Mouse (Mus musculus) 3134 (cell line): Measurements from ENCODE around the gene Spaca9.
A peak's percentile ranks its signal among the peaks of the same experiment; 100 is the strongest.

Experiments used
- DNase-seq: peaks from one replicate; pipeline ENCODE4 v3.0.0-alpha.2; 2011; ENCODE audit warnings: low spot score; ENCODE audit not compliant: insufficient read length; ENCODE audit errors: extremely low read depth

Gene Spaca9

GRCm38 (mm10) chr2:28671438-28671837 is 28.1 kb downstream of the Spaca9 start:
- DNase-seq: no peak

- DNase-seq: no peak
Measured at GRCm38 (mm10) chr2:28665818-28666217, 33.7 kb downstream of the Spaca9 start.

- no peak for DNase-seq
Measured at GRCm38 (mm10) chr2:28662891-28663290, 36.6 kb downstream of the Spaca9 start.

- no peak for DNase-seq
Measured at GRCm38 (mm10) chr2:28656216-28656615, 43.3 kb downstream of the Spaca9 start.

GRCm38 (mm10) chr2:28654295-28654694 is 45.2 kb downstream of the Spaca9 start:
- no peak for DNase-seq

- DNase-seq: no peak
Measured at GRCm38 (mm10) chr2:28653351-28653750, 46.2 kb downstream of the Spaca9 start.

GRCm38 (mm10) chr2:28650526-28650925 is 49.0 kb downstream of the Spaca9 start:
- peak; percentile 23 for DNase-seq

- DNase-seq: no peak
Measured at GRCm38 (mm10) chr2:28643081-28643480, 56.4 kb downstream of the Spaca9 start.
